Mouse (Mus musculus) lung, postnatal 0 days (tissue): ENCODE results near the gene Dock9.

ENCODE experiments used
- CTCF ChIP-seq: IDR thresholded peaks from 2 replicates; pipeline ENCODE4 v1.5.1; 2016; ENCODE audit warnings: antibody characterized with exemption, mild to moderate bottlenecking
- EP300 ChIP-seq: IDR thresholded peaks from 2 replicates; pipeline ENCODE4 v1.6.1; 2016; ENCODE audit warnings: antibody characterized with exemption, mild to moderate bottlenecking, control low read depth

DNA sequence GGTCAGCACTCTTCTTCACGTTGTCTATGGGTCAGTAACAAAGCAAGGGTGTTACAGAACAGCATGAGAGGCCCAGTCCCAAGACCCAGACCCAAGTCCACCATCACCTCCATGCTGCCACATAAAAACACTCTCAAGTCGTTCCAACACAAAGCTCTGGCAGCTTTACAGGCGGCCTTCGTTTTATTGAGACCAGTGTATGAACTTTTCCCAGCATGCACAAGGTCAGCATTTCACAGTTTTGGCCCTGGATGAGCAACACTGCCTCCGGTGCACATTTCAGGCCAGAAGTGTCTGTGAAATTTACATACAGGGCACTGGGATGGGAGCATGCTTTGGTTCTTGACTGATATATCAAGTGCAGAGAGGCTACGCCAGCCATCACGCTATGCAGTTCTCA, 6.5 kb downstream of the Dock9 start:
- TF ChIP-seq CTCF, result no peak
- TF ChIP-seq EP300, result no peak
